Mouse (Mus musculus): ENCODE measurements around the gene Iqch.

DNA sequence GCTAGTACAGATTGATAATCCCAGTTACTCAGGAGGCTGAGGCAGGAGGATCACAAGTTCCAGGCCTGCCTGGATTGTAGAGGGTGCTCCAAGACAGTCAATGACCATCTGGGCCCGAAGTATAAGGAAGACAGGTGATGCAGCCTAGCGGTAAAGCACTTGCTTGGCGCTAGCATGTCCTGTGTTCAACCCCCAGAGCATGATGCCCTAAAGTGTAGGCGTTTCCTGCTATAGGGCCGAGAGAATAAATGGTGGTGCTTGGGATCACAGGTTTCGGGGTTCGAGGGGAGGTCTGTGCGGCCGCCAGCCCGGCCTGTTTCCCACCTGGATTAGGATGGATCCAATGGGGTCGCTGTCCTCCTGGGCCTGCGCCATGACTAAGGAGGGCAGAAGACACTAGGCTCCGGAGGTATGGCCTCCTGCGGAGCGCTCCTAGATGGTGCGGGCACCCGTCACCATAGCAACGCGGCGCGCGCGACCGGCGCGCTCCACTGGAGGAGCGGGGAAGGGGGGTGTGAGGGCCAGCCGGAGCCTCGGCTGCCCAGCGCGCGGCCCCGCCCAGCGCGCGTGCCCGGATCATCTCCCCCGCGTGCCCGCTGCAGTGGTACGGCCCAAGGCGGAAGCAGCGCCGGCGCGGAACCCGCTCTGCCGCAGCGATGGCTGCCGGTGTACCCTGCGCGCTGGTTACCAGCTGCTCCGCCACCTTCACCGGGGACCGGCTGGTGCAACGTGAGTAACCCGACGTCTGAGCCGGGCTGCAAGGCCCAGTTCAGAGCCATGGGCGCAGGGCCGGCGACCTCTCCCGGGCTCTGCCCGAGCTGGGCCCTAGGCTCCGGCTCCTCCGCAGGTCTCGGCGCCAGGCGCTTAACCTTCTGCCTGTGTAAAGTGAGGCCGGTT is at the start of gene Iqch, which contains the start of gene Aagab:
- peak; percentile 81 for TF ChIP-seq POLR2A (IDR thresholded peaks at IDR 0.05; ENCODE audit: extremely low read depth, insufficient read depth, low read length)
- no peak for TF ChIP-seq CTCF (IDR thresholded peaks at IDR 0.05; ENCODE audit: low read depth, low read length)

Data from liver, adult 2 months (tissue).